Mouse (Mus musculus) megakaryocyte, embryonic 14.5 days (primary cell): ENCODE results near the gene Wdr66. TPM values are rescaled to one million over a fixed set of nuclear protein-coding genes. Genes with fewer than 3 reads are reported as not detected.

Source experiments
- H3K27me3 ChIP-seq: replicated peaks from 2 replicates; pipeline ENCODE3; 2012; ENCODE audit warnings: inconsistent platforms
- H3K36me3 ChIP-seq: replicated peaks from 2 replicates; pipeline ENCODE3; 2012; ENCODE audit warnings: low read length, inconsistent platforms, mixed read lengths
- H3K4me1 ChIP-seq: 2 replicates; pipeline ENCODE4 v1.6.1; 2012; ENCODE audit warnings: inconsistent platforms
- H3K4me3 ChIP-seq: replicated peaks from 2 replicates; pipeline ENCODE3; 2012; ENCODE audit warnings: moderate library complexity, mild to moderate bottlenecking, inconsistent platforms
- H3K9me3 ChIP-seq: 2 replicates; pipeline ENCODE4 v1.6.1; 2012; ENCODE audit warnings: inconsistent platforms
- FLI1 ChIP-seq: IDR thresholded peaks from 2 replicates; pipeline ENCODE4 v1.6.1; 2012; ENCODE audit warnings: low read length, inconsistent platforms, mixed read lengths
- GATA1 ChIP-seq: IDR thresholded peaks from 3 replicates; pipeline ENCODE4 v1.6.1; 2012; ENCODE audit warnings: mixed read lengths, low read length, inconsistent platforms, borderline replicate concordance
- polyA plus RNA-seq: library from polyadenylated mRNA; stranded (reverse); fragments of >175 nt; gene quantifications from 2 replicates; pipeline ENCODE4 v1.2.3, GENCODE M21; 2012; ENCODE audit warnings: low replicate concordance; ENCODE audit not compliant: insufficient read depth

Wdr66 gene
- polyA plus RNA-seq, 1 experiment, result 0.08 TPM

DNA sequence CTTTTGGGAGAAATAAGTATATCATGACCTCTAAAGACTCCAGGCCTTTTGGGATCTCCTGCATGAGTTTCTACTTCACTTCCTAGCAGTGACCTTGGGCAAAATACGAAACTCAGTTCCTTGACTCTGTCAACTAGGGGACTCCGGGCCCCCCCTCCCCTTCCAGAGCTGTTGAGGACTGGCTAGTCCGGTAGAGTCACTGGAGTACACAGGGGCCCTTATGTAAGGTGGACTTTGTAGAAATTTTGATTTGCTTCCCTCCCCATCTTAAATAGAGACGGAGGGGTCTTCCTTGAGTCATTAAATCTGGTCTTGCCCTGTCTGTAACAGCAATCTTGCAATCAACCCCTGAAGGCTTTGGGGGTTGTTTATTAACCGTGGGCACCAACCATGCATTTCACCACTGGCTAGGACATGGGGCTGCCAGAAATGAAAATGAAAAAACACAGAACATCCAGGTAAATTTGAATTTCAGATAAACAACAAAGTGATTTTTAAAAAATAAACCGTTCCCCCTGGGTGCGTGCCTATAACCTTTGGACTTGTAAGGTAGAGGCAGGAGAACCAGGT lies 94.9 kb downstream of the Wdr66 start:
- H3K4me3 ChIP-seq, result peak overlapping the region; percentile 95
- peaks cover 12% of the 10 kb centered on the region for H3K36me3 ChIP-seq
- peaks cover 49% of the 10 kb centered on the region for H3K4me1 ChIP-seq
- H3K9me3 ChIP-seq, result no peaks in the 10 kb centered on the region
- TF ChIP-seq GATA1 (no peak), FLI1 (no peak)
- H3K27me3 ChIP-seq, result peaks cover 6% of the 10 kb centered on the region

DNA sequence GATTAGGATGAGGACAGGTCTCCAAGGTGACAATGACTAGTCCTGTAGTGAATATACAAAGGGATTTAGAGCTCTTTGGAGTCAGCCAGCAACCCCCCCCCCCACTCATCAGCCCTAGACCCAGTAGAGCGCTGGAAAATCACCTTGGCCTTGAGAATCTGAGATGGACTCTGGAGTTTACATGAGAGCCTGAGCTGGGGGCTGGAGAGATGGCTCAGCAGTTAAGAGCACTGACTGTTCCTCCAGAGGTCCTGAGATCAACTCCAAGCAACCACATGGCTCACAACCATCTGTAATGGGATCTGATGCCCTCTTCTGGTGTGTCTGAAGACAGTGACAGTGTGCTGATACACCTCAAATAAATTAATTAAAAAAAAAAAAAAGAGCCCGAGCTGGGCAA lies 96.1 kb downstream of the Wdr66 start:
- H3K4me1 ChIP-seq, result peaks cover 59% of the 10 kb centered on the region
- H3K9me3 ChIP-seq, result no peaks in the 10 kb centered on the region

DNA sequence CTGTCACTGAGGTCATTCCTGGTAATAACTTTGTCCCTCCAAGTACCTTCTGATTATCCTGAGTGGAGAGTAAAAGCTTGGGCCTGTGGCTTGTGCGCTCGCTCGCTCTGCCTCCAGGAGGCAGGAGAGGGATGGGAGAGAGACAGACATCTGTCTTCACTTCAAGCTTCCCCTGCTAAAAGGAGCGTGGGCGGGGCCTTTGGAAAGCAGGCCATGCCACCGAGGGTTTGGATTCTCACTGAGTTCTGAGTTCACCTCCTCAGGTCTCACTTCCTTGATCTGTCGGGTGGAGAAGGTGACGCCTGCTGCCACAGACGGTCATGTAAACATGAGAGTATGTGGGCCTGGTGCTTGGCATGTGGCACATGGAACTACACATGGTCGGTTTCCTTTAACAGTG lies 98.5 kb downstream of the Wdr66 start:
- peaks cover 52% of the 10 kb centered on the region for H3K4me1 ChIP-seq
- no peak overlapping the region for H3K4me3 ChIP-seq
- no peak for TF ChIP-seq GATA1
- H3K36me3 ChIP-seq, result peaks cover 39% of the 10 kb centered on the region
- H3K27me3 ChIP-seq, result no peaks in the 10 kb centered on the region
- no peaks in the 10 kb centered on the region for H3K9me3 ChIP-seq

More for the DNA sequence above, 96.1 kb downstream of the Wdr66 start:
- peaks cover 6% of the 10 kb centered on the region for H3K27me3 ChIP-seq
- H3K4me3 ChIP-seq, result no peak overlapping the region
- H3K36me3 ChIP-seq, result peaks cover 24% of the 10 kb centered on the region
- no peak for TF ChIP-seq GATA1
- TF ChIP-seq FLI1, result no peak

DNA sequence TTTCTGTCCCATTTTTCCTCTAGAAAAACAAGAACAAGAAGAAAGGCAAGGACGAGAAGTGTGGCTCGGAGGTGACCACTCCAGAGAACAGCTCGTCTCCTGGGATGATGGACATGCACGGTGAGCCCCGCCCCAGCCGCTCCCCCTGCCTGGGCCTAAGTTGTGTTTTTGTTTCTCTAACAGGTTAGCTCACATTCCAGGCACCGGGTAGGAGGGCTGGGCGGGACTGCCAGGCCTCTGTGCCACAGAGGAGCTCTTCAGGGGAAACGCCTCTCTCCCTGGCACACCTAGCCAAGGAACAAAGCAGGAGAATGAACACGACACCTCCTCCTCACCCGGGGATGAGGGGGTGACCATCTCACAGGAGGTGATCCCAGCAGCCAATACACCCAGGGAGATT lies 104.0 kb downstream of the Wdr66 start:
- Histone ChIP-seq H3K4me3 (no peak overlapping the region), H3K27me3 (no peaks in the 10 kb centered on the region), H3K9me3 (no peaks in the 10 kb centered on the region), H3K4me1 (peaks cover 21% of the 10 kb centered on the region), H3K36me3 (peaks cover 86% of the 10 kb centered on the region)
- no peak for TF ChIP-seq FLI1

DNA sequence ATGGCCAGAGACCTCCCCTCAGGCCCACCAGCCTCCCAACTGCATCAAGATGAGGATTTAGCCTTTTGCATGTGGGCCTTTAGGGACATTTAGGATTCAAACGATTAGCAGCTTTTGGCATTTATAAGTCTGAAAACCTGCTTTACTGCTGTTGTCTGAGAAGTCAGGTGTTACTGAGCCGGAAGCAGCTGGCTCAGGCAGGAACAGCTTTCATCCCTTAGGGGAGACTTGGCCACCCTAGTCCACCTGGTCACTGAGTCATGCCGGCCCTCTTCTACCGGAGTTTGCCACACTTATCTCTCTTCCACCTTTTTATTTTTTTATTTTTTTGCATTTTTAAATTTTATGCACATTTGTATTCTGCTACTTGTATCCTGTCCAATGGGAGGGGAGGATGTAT lies 105.4 kb downstream of the Wdr66 start:
- H3K36me3 ChIP-seq, result peaks cover 90% of the 10 kb centered on the region
- no peak for TF ChIP-seq GATA1

DNA sequence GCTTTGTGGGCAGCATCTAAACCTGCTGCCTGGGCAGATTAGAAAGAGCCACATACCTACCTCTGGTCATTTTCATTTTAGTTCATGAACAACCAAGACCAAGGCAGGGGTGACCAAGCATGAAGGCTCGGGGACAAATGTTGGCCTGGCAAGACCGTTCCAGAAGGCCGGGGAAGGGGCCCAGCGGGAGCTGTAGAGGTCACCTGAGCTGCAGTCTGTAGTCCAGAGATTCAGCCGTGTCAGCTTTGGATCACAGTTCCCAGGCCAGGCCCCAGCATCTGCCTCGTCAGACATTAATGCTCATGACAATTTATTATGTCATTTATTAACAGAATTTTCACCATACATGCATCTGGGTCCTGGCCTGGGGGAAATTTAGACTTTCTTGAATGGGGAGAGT lies 107.5 kb downstream of the Wdr66 start:
- no peak overlapping the region for H3K4me3 ChIP-seq
- H3K36me3 ChIP-seq, result peaks cover 97% of the 10 kb centered on the region
- TF ChIP-seq GATA1 (no peak), FLI1 (no peak)
- peaks cover 15% of the 10 kb centered on the region; the same call in 1 of the 2 replicates for H3K4me1 ChIP-seq
- no peaks in the 10 kb centered on the region for H3K27me3 ChIP-seq
- H3K9me3 ChIP-seq, result no peaks in the 10 kb centered on the region

More for the DNA sequence above, 105.4 kb downstream of the Wdr66 start:
- H3K4me1 ChIP-seq, result peaks cover 22% of the 10 kb centered on the region
- H3K4me3 ChIP-seq, result no peak overlapping the region
- H3K9me3 ChIP-seq, result no peaks in the 10 kb centered on the region
- no peaks in the 10 kb centered on the region for H3K27me3 ChIP-seq

DNA sequence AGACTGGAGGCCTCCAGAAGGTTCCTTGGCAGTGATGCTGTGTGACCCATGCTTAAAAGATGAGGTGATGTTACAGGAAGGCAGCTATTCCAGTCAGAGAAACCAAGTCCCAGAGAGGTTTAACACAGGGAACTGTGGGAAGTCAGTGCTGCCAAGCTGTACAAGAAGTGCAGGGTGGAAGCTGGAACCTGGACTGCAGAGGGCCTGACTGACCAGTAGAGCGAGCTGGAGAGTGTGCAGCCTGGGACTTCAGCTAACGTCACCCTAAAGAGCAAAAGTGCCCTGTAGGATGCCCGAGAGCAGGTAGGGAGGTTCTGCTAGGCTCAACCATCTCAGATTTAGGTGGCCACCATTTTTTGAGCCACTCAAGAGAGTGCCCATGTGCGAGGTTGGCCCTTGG lies 111.0 kb downstream of the Wdr66 start:
- no peak for TF ChIP-seq FLI1
- TF ChIP-seq GATA1, result no peak
- Histone ChIP-seq H3K4me3 (no peak overlapping the region), H3K27me3 (no peaks in the 10 kb centered on the region), H3K4me1 (peaks cover 15% of the 10 kb centered on the region; the same call in 1 of the 2 replicates), H3K9me3 (no peaks in the 10 kb centered on the region), H3K36me3 (peaks cover 89% of the 10 kb centered on the region)

DNA sequence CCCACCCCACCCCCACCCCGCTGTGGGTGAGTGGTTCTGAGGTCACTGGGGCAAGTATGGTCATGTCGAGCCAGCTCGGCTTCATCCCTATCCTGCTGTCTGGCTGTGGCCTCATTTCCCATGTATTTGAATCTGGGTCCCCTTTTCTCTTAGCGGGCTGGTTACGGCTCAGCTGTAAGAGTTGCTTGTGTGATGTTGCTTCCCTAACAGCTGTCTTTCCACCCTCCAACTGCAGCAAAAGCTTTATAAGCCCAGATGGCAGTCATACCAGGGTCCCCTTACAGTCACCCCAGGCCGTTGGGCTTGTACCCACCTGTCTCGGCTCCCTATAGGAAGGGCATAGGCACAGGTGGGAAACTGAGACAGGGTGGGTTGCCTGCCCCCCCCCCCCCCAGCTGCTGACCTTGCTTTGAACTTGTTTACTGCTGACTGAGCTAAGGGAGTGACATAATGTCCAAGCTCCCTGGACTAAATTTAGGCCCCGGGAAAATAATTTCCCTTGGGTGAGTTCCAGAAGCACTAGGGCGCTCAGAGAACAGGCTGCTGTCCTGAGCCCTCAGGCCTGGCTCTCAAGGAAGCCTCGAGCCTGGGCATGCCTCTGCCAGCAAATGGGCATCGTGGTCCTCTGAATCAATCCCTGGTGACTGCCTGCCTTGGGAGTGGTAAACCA lies 112.5 kb downstream of the Wdr66 start:
- no peaks in the 10 kb centered on the region for H3K9me3 ChIP-seq
- no peaks in the 10 kb centered on the region for H3K27me3 ChIP-seq
- H3K36me3 ChIP-seq, result peaks cover 87% of the 10 kb centered on the region
- H3K4me3 ChIP-seq, result no peak overlapping the region
- peaks cover 15% of the 10 kb centered on the region; the same call in 1 of the 2 replicates for H3K4me1 ChIP-seq
- TF ChIP-seq FLI1 (no peak), GATA1 (no peak)

DNA sequence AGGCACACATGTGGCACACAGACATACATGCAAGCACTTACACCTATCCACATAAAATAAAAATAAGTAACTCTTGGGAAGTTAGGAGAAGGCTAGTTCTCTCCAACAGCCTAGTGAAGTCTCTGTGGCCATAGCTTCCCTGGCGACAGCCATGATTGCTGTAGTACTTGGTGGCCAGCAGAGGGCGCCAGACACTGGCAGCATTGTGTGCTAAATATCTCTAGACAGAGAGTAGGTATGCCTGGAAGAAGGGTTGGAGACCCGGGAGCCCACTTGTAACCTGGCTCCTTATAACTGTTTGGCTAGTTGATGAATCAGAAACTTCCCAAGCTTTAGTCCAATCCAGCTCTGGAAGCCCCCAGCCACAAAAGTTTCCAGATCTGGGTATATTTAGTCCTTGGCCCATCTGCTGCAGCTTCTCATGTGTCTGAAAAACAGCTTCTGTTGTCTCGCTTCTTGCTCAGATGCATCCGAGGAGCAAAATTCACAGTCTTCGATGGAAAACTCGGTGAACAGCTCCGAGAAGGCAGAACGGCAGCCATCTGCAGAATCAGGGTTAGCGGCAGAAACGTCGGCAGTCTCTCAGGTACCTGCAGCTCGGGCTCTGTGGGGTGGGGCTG lies 117.1 kb downstream of the Wdr66 start:
- TF ChIP-seq FLI1, result no peak
- TF ChIP-seq GATA1, result no peak
- H3K4me3 ChIP-seq, result no peak overlapping the region
- peaks cover 12% of the 10 kb centered on the region for H3K4me1 ChIP-seq
- peaks cover 86% of the 10 kb centered on the region for H3K36me3 ChIP-seq
- no peaks in the 10 kb centered on the region for H3K27me3 ChIP-seq
- H3K9me3 ChIP-seq, result no peaks in the 10 kb centered on the region

DNA sequence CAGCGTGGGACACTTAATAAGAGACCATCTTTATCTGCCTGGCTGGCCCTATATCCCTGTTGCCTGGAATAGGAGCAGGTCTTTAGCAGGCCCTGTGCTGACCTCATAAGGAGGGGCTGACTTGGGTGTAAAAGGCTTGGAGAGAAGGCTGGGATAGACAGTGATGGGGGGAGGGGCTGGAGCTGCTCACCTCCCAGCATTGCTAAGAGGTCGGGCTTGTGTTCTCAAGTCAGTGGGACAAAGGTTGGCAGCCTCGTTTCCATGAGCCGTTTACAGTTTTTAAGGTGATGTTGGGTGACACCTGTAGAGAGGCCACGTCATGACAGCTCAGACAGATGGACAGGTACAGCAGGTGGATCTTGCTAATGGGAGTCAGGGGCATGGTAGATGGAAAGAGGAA lies 118.1 kb downstream of the Wdr66 start:
- Histone ChIP-seq H3K4me3 (no peak overlapping the region), H3K4me1 (peaks cover 8% of the 10 kb centered on the region), H3K36me3 (peaks cover 80% of the 10 kb centered on the region), H3K9me3 (no peaks in the 10 kb centered on the region), H3K27me3 (no peaks in the 10 kb centered on the region)
- no peak for TF ChIP-seq GATA1
